Mouse (Mus musculus): Measurements from ENCODE around the gene Tceal8. TPM values are rescaled to one million over a fixed set of nuclear protein-coding genes. Genes with fewer than 3 reads are reported as not detected.
A peak's percentile ranks its signal among the peaks of the same experiment; 100 is the strongest.
"Not testable (repeated sequence)": the region's sequence is repeated elsewhere in the genome, so short reads cannot be mapped to it uniquely, and the experiment has no call there.

Gene Tceal8
- 193 and 206 TPM in 2 replicates for polyA plus RNA-seq (2014; fragmentation: Nextera tagmentation; extraction: Ambion mirVana)

GRCm38 (mm10) chrX:136172118-136172551 is at the start of gene Tceal8:
TSS of gene Tceal8 (minus strand) at chrX:136172342.
- peak; percentile 96 for ATAC-seq (ENCODE audit: insufficient read depth)
- WGBS, result 16% methylated on average over 10 of the region's 10 CpGs
- 0 out of 2 replicates have a peak, but pooled peaks cover 7% of the 10 kb centered on the region for H3K36me3 ChIP-seq (ENCODE audit: insufficient read depth)
- no peaks in the 10 kb centered on the region for H3K4me1 ChIP-seq (ENCODE audit: insufficient read depth)
- no peak for TF ChIP-seq CTCF (IDR thresholded peaks at IDR 0.05; ENCODE audit: low read depth)
- peak within 1 kb of the TSS; percentile 64 for H3K4me2 ChIP-seq
- peak within 1 kb of the TSS; percentile 61 for H3K4me3 ChIP-seq (ENCODE audit: low read depth, low read length)
- no peaks in the 10 kb centered on the region for H3K27me3 ChIP-seq (ENCODE audit: insufficient read depth, low read length)
- peak within 1 kb of the TSS; percentile 77 for H3K9ac ChIP-seq
- DNase-seq, result peak; percentile 93
- peak within 1 kb of the TSS; percentile 94 for H3K27ac ChIP-seq (ENCODE audit: low read depth)
- no peaks in the 10 kb centered on the region for H3K9me3 ChIP-seq (ENCODE audit: low read depth, low read length)

DNA sequence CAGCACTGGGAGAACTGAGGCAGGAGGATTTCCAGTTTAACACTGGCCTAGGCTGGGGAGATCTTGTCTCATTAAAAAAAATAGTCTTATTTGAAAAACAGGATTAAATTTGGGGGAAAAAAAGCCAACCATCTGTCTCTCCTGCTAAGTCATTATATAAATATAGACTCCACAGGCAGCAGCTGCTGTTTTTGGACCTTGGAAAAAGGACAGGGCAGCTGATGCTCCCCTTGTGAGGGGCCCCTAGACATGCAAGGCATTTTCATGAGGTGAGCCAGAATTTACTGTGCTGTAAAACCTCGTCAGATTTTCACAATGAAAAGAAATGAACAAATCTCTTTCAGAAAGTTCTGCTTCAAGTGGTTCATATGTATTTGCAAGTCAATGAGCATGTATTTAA is 44.2 kb upstream of the Tceal8 start:
- ATAC-seq (ENCODE audit: insufficient read depth) (no peak), DNase-seq (peak; percentile 5)
- H3K27me3 ChIP-seq (ENCODE audit: insufficient read depth, low read length), result no peaks in the 10 kb centered on the region
- no peak overlapping the region for H3K9ac ChIP-seq
- H3K36me3 ChIP-seq (ENCODE audit: insufficient read depth), result no peaks in the 10 kb centered on the region
- WGBS, result 43% methylated on average over 1 of the region's 1 CpGs
- H3K9me3 ChIP-seq (ENCODE audit: low read depth, low read length), result no peaks in the 10 kb centered on the region
- no peak overlapping the region for H3K4me2 ChIP-seq
- H3K4me3 ChIP-seq (ENCODE audit: low read depth, low read length), result no peak overlapping the region
- no peak for TF ChIP-seq CTCF (IDR thresholded peaks at IDR 0.05; ENCODE audit: low read depth)
- no peaks in the 10 kb centered on the region for H3K4me1 ChIP-seq (ENCODE audit: insufficient read depth)
- no peak overlapping the region for H3K27ac ChIP-seq (ENCODE audit: low read depth)

GRCm38 (mm10) chrX:136214729-136215677 is 42.9 kb upstream of the Tceal8 start, which contains the start of the genes Tceal7 and Bex1:
TSS of gene Tceal7 (plus strand) at chrX:136214779.
TSS of gene Bex1 (minus strand) at chrX:136215513.
- not testable (repeated sequence) for H3K27ac ChIP-seq (ENCODE audit: low read depth); H3K9ac ChIP-seq; DNase-seq; H3K9me3 ChIP-seq (ENCODE audit: low read depth, low read length); H3K36me3 ChIP-seq (ENCODE audit: insufficient read depth); H3K27me3 ChIP-seq (ENCODE audit: insufficient read depth, low read length); H3K4me1 ChIP-seq (ENCODE audit: insufficient read depth)
- H3K4me2 ChIP-seq, result peak within 1 kb of the TSS; percentile 47
- ATAC-seq (ENCODE audit: insufficient read depth), result peak; percentile 92
- 15% methylated on average over 7 of the region's 67 CpGs for WGBS
- peak within 1 kb of the TSS; percentile 30 for H3K4me3 ChIP-seq (ENCODE audit: low read depth, low read length)

DNA sequence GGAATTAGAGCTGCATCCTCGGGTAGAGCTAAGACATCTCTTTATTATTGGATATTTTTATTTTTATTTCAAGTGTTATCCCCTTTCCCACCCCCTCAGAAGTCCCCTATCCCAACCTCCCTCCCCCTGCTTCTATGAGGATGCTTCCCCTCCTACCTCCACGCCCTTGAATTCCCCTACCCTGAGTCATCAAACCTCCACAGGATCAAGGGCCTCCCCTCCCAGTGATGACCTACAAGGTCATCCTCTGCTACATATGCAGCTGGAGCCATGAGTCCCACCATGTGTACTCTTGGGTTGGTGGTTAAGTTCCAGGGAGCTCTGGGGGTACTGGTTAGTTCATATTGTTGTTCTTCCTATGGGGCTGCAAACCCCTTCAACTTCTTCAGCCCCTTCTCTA is 41.3 kb upstream of the Tceal8 start:
- H3K36me3 ChIP-seq (ENCODE audit: insufficient read depth), result no peaks in the 10 kb centered on the region
- no peak for TF ChIP-seq CTCF (IDR thresholded peaks at IDR 0.05; ENCODE audit: low read depth)
- H3K4me3 ChIP-seq (ENCODE audit: low read depth, low read length), result no peak overlapping the region
- no peaks in the 10 kb centered on the region for H3K9me3 ChIP-seq (ENCODE audit: low read depth, low read length)
- no peaks in the 10 kb centered on the region for H3K27me3 ChIP-seq (ENCODE audit: insufficient read depth, low read length)
- ATAC-seq (ENCODE audit: insufficient read depth), result no peak
- no peak overlapping the region for H3K9ac ChIP-seq
- H3K27ac ChIP-seq (ENCODE audit: low read depth), result no peak overlapping the region
- WGBS, result 52% methylated on average over 2 of the region's 2 CpGs
- DNase-seq, result no peak
- no peak overlapping the region for H3K4me2 ChIP-seq
- no peaks in the 10 kb centered on the region for H3K4me1 ChIP-seq (ENCODE audit: insufficient read depth)

DNA sequence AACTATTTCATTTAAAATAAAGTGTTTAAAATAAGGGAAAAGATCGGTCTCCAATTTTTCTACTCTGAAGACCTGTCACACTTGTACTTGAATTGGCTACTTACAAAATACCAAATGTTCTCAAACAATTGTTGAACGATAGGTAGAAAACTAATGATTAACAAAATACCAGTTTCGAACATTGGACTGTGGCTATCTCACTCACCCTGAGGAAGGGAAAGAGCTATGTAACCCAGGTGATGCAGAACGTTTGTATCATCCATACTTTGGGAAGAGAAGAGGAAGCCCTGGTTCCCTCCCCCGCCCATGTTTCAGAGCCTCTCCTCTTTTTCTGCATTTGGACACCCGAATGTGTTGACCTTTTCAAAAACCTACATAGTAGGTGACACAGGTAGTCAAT is 32.3 kb upstream of the Tceal8 start:
- H3K4me2 ChIP-seq, result no peak overlapping the region
- WGBS, result 62% methylated on average over 6 of the region's 6 CpGs
- no peak for ATAC-seq (ENCODE audit: insufficient read depth)

GRCm38 (mm10) chrX:136203664-136204066 is 31.5 kb upstream of the Tceal8 start, which contains the start of gene Tceal5:
TSS of gene Tceal5 (minus strand) at chrX:136203876.
- Histone ChIP-seq H3K36me3 (ENCODE audit: insufficient read depth) (no peaks in the 10 kb centered on the region), H3K9ac (peak within 1 kb of the TSS; percentile 23; the same call in 1 of the 2 replicates), H3K4me3 (ENCODE audit: low read depth, low read length) (peak within 1 kb of the TSS; percentile 36), H3K9me3 (ENCODE audit: low read depth, low read length) (no peaks in the 10 kb centered on the region), H3K27me3 (ENCODE audit: insufficient read depth, low read length) (no peaks in the 10 kb centered on the region), H3K4me2 (peak within 1 kb of the TSS; percentile 59), H3K4me1 (ENCODE audit: insufficient read depth) (no peaks in the 10 kb centered on the region), H3K27ac (ENCODE audit: low read depth) (peak within 1 kb of the TSS; percentile 10; the same call in 1 of the 2 replicates)
- 11% methylated on average over 9 of the region's 9 CpGs for WGBS
- DNase-seq (peak; percentile 59), ATAC-seq (ENCODE audit: insufficient read depth) (peak; percentile 87)
- TF ChIP-seq CTCF (IDR thresholded peaks at IDR 0.05; ENCODE audit: low read depth), result no peak

More for the DNA sequence above, 32.3 kb upstream of the Tceal8 start:
- Histone ChIP-seq H3K27ac (ENCODE audit: low read depth) (no peak overlapping the region), H3K36me3 (ENCODE audit: insufficient read depth) (no peaks in the 10 kb centered on the region), H3K4me3 (ENCODE audit: low read depth, low read length) (no peak overlapping the region), H3K9ac (no peak overlapping the region), H3K27me3 (ENCODE audit: insufficient read depth, low read length) (no peaks in the 10 kb centered on the region), H3K9me3 (ENCODE audit: low read depth, low read length) (no peaks in the 10 kb centered on the region), H3K4me1 (ENCODE audit: insufficient read depth) (no peaks in the 10 kb centered on the region)
- no peak for TF ChIP-seq CTCF (IDR thresholded peaks at IDR 0.05; ENCODE audit: low read depth)
- no peak for DNase-seq

DNA sequence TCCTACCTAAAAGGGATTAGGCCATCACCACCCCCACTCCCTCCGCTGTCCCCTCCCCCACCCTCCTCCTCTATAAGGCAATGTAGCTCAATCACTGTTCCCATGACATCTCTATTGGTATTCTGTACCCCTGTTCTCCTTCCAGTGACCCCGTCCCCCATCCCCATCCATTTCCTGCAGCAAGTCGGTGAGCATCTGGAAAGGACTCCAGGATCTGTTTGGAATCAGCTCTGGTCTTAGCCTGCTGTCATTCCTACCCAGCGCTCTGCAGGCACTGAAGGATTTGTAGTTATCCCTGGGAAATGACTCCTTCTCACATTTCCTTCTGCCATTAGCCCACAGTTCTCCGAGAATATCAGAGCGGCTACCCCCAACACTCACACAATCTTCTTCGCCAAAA is 31.1 kb upstream of the Tceal8 start:
- H3K4me3 ChIP-seq (ENCODE audit: low read depth, low read length), result peak overlapping the region; percentile 36
- DNase-seq (no peak), ATAC-seq (ENCODE audit: insufficient read depth) (peak; percentile 67; the same call in 1 of the 2 replicates)
- H3K27me3 ChIP-seq (ENCODE audit: insufficient read depth, low read length), result no peaks in the 10 kb centered on the region
- TF ChIP-seq CTCF (IDR thresholded peaks at IDR 0.05; ENCODE audit: low read depth), result no peak
- WGBS, result 25% methylated on average over 6 of the region's 7 CpGs
- no peaks in the 10 kb centered on the region for H3K9me3 ChIP-seq (ENCODE audit: low read depth, low read length)
- H3K4me1 ChIP-seq (ENCODE audit: insufficient read depth), result no peaks in the 10 kb centered on the region
- H3K36me3 ChIP-seq (ENCODE audit: insufficient read depth), result no peaks in the 10 kb centered on the region
- peak overlapping the region; percentile 10; the same call in 1 of the 2 replicates for H3K27ac ChIP-seq (ENCODE audit: low read depth)
- peak overlapping the region; percentile 23; the same call in 1 of the 2 replicates for H3K9ac ChIP-seq
- peak overlapping the region; percentile 59 for H3K4me2 ChIP-seq

Data from lung, embryonic 14.5 days (tissue).